Mouse (Mus musculus) ES-Bruce4 (cell line): ENCODE data around the gene Zscan2.

ENCODE experiments used
- CTCF ChIP-seq: IDR thresholded peaks from one replicate; pipeline ENCODE4 v1.8.1; 2011; ENCODE audit warnings: low read depth, low read length
- POLR2A ChIP-seq: IDR thresholded peaks from one replicate; pipeline ENCODE4 v1.8.1; 2011; ENCODE audit warnings: low read length; ENCODE audit not compliant: insufficient read depth

DNA sequence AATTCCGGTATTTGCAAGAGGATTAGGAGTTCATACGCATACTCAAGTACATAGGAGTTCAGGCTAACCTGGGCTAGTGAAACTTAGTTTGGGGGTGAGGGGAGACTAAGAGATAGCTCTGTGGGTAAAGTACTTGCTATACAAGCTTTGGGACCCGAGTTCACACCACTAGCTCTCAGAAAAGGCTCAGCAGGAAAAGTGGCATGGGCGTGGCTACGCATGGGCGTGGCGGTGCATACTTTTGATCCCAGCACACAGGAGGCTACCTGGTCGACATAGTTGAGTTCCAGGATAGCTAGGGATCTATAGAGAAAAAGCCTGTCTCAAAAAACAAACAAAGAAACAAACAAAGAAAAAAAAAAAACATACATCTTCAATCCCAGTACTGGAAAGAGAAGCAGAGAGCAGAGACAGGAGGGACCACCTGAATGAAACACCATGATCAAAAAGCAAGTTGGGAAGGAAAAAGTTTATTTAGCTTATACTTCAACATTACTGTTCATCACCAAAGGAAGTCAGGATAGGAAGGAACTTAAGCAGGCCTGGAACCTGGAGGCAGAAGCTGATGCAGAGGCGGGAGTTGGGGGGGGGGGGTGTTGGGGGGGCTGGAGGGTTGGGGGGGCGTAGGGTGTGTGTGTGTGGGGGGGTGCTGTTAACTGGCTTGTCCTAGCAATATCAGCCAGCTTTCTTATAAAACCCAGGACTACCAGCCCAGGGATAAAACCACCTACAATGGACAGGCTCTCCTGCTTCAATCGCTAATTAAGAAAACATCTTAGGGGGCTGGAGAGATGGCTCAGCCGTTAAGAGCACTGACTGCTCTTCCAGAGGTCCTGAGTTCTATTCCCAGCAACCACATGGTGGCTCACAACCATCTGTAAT is 26.8 kb upstream of the Zscan2 start:
- TF ChIP-seq POLR2A (no peak), CTCF (no peak)
